Mouse (Mus musculus) forebrain, embryonic 10.5 days (tissue): Measurements from ENCODE around the gene Calm1. TPM values are rescaled to one million over a fixed set of nuclear protein-coding genes. Genes with fewer than 3 reads are reported as not detected.

Source experiments
- DNase-seq: peaks from one replicate; pipeline ENCODE4 v3.0.0-alpha.2; 2017; ENCODE audit warnings: low spot score; ENCODE audit errors: extremely low spot score
- H3K27ac ChIP-seq: fragments of 300-500 bp; sonication (generic); 2 replicates; pipeline ENCODE4 v1.5.1; 2016; ENCODE audit warnings: mild to moderate bottlenecking
- H3K27me3 ChIP-seq: fragments of 300-500 bp; sonication (generic); 2 replicates; pipeline ENCODE4 v1.6.1; 2016; ENCODE audit warnings: mild to moderate bottlenecking; ENCODE audit not compliant: poor library complexity, severe bottlenecking
- H3K36me3 ChIP-seq: fragments of 300-500 bp; sonication (generic); replicated peaks from 2 replicates; pipeline ENCODE4 v1.6.1; 2016; ENCODE audit warnings: mild to moderate bottlenecking, moderate library complexity
- H3K4me1 ChIP-seq: fragments of 300-500 bp; sonication (generic); 2 replicates; pipeline ENCODE4 v1.6.1; 2016
- H3K4me3 ChIP-seq: fragments of 300-500 bp; sonication (generic); 2 replicates; pipeline ENCODE4 v1.5.1; 2016; ENCODE audit warnings: mild to moderate bottlenecking, moderate library complexity
- H3K9me3 ChIP-seq: fragments of 300-500 bp; sonication (generic); 2 replicates; pipeline ENCODE4 v1.6.1; 2016; ENCODE audit warnings: mild to moderate bottlenecking, moderate library complexity
- WGBS: fragments of 180-500 bp; shearing (Covaris S2); methylation state at CpG from one replicate; pipeline ENCODE4 v1.1.7; 2016; 5-methylcytosine and 5-hydroxymethylcytosine counted together
- polyA plus RNA-seq: library from polyadenylated mRNA; unstranded; fragments of >200 nt; fragmentation: Nextera tagmentation; extraction: Ambion mirVana; gene quantifications from 2 replicates; pipeline ENCODE4 v1.2.1, GENCODE M21; 2016

The Calm1 gene
- polyA plus RNA-seq = 1,249 and 1,251 TPM in 2 replicates

DNA sequence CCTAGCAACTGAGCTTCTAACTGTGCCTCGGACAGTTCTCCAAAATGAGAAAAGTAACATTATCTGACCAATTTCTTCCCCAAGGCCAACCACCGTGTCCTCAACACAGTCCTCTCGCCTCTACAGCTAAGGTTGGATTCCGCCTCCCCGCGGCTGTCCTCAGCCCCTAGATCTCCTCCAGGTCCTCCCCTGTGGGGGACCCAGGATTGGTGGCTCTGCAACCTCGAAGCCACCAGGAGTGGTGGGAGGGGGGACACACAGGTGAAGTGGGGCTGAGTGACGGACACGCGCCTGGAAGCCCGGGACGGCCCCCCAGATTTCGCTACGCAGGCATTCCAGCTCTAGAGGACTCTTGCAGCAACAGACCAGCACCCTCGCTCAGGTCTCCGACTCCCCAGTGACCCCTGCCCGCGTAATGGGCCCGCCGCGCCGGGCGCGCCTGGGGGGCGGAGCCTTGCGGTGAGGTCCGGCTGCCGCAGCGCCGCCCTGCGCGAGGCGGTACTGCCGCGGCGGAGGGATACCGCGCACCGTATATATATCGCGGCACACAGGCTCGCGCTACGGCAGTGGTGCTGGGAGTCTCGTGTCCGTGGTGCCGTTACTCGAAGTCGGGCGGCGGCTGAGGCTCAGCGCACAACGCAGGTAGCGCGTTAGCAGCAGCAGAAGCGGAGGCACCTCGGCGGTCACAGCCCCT, at the start of gene Calm1:
Calm1 (plus strand) TSS at position 469 of the 694 bp plus-strand sequence.
- Histone ChIP-seq H3K27me3 (no peaks in the 10 kb centered on the region), H3K27ac (peak within 1 kb of the TSS; percentile 95), H3K9me3 (no peaks in the 10 kb centered on the region), H3K4me3 (peak within 1 kb of the TSS; percentile 86), H3K36me3 (peaks cover 20% of the 10 kb centered on the region), H3K4me1 (peaks cover 38% of the 10 kb centered on the region)
- WGBS = under 1% methylated on average over 58 of the region's 58 CpGs
- peak; percentile 91 for DNase-seq

GRCm38 (mm10) chr12:100152466-100152865, 46.8 kb upstream of the Calm1 start:
- 98% methylated on average over 7 of the region's 7 CpGs for WGBS
- Histone ChIP-seq H3K4me3 (no peak overlapping the region), H3K27ac (no peak overlapping the region), H3K36me3 (peaks cover 44% of the 10 kb centered on the region), H3K27me3 (no peaks in the 10 kb centered on the region), H3K4me1 (no peaks in the 10 kb centered on the region), H3K9me3 (no peaks in the 10 kb centered on the region)
- DNase-seq = no peak

DNA sequence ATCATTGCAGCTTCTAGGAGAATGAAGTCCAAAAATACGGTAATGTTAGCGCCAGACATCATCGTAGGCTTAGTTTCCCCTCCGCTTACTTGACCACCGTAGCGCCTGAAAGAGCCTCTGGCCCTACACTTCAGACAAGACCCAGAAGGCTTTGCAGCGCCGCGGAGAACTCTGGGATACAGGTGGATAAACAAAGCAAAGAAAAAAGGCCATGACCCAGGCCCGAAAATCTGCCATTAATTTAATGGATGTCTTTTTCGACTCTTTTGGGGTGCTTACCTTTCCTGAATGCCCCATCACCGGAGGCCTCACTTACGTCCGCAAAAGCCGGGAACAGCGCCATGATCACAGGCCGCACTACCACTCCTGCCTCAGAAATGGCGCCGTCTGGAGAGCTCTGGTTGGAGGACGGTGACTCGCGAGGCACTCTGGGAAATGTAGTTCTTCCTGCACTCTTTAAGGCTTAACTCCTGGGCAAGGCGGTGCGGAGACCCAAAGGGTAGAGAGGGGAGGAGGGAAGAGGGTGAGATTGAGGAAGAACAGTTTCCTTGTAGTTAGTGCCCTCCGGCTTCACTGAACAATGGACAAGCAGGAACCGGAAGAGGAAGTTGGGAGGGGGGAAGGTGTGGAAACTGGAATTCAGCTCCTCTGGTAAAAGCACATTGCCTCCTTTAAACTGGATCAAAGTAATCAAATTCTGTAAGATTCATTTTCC, 39.8 kb upstream of the Calm1 start, which contains the start of gene Nrde2:
Nrde2 (minus strand) TSS at position 393 of the 715 bp plus-strand sequence.
- Histone ChIP-seq H3K27me3 (no peaks in the 10 kb centered on the region), H3K36me3 (0 out of 2 replicates have a peak, but pooled peaks cover 7% of the 10 kb centered on the region), H3K4me1 (peaks cover 18% of the 10 kb centered on the region), H3K27ac (peak within 1 kb of the TSS; percentile 93), H3K4me3 (peak within 1 kb of the TSS; percentile 61), H3K9me3 (no peaks in the 10 kb centered on the region)
- WGBS = under 1% methylated on average over 26 of the region's 26 CpGs
- peak; percentile 91 for DNase-seq

GRCm38 (mm10) chr12:100164991-100165500, 34.2 kb upstream of the Calm1 start:
- Histone ChIP-seq H3K27ac (no peak overlapping the region), H3K27me3 (no peaks in the 10 kb centered on the region), H3K4me1 (peaks cover 15% of the 10 kb centered on the region), H3K36me3 (no peaks in the 10 kb centered on the region), H3K9me3 (no peaks in the 10 kb centered on the region), H3K4me3 (no peak overlapping the region)
- DNase-seq = no peak
- 82% methylated on average over 7 of the region's 7 CpGs for WGBS

DNA sequence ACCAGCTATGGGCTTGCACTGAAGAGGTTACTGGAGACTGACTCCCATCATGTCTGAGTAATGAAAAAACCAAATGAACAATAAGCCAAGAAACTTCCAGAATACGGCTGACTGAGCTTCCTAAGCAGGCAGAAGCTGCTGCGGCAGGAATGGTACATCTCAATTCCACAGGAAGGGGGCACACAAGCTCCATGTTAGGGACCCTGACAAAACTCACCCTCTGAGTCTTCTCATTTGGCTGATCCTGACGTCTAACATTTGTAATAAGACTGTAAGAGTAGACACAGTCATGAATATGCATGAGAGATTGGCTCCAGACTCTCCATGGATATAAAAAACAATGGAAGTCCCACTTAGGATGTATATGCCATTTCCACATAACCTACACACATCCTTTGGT, 33.1 kb upstream of the Calm1 start:
- 31% methylated on average over 3 of the region's 3 CpGs for WGBS
- Histone ChIP-seq H3K36me3 (no peaks in the 10 kb centered on the region), H3K4me1 (peaks cover 15% of the 10 kb centered on the region), H3K9me3 (no peaks in the 10 kb centered on the region), H3K27me3 (no peaks in the 10 kb centered on the region), H3K27ac (no peak overlapping the region), H3K4me3 (no peak overlapping the region)
- DNase-seq = peak; percentile 37

DNA sequence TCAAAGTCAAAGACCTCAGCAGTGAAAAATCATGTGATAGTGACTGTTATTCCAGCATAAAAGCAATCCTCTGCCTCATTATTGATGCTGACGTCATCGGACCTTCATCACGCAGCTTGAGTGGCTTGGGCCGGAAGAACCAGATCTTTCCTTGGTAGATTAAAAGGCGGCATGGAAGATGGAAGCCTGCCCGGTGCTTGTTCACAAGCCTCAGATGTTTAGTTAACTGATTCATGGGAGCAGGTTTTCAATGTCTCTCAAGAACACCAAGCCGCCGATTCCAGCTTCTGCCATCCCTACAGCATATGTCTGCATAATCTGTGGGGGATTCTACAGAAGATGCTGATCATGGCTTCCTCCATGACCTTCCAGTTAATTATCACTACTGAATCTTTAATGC, 32.3 kb upstream of the Calm1 start:
- Histone ChIP-seq H3K36me3 (no peaks in the 10 kb centered on the region), H3K4me1 (peaks cover 15% of the 10 kb centered on the region), H3K4me3 (no peak overlapping the region), H3K27ac (no peak overlapping the region), H3K27me3 (no peaks in the 10 kb centered on the region), H3K9me3 (no peaks in the 10 kb centered on the region)
- WGBS = 89% methylated on average over 8 of the region's 8 CpGs
- no peak for DNase-seq

GRCm38 (mm10) chr12:100167502-100167901, 31.7 kb upstream of the Calm1 start:
- H3K9me3 ChIP-seq = no peaks in the 10 kb centered on the region
- H3K36me3 ChIP-seq = no peaks in the 10 kb centered on the region
- peak overlapping the region; percentile 87 for H3K27ac ChIP-seq
- H3K27me3 ChIP-seq = no peaks in the 10 kb centered on the region
- peaks cover 15% of the 10 kb centered on the region for H3K4me1 ChIP-seq
- WGBS = 91% methylated on average over 1 of the region's 1 CpGs
- no peak for DNase-seq
- H3K4me3 ChIP-seq = peak overlapping the region; percentile 45; the same call in 1 of the 2 replicates

GRCm38 (mm10) chr12:100167931-100168871, 31.0 kb upstream of the Calm1 start:
- Histone ChIP-seq H3K27ac (peak overlapping the region; percentile 87), H3K27me3 (no peaks in the 10 kb centered on the region), H3K9me3 (no peaks in the 10 kb centered on the region), H3K4me3 (peak overlapping the region; percentile 45), H3K4me1 (peaks cover 15% of the 10 kb centered on the region), H3K36me3 (no peaks in the 10 kb centered on the region)
- WGBS = 12% methylated on average over 22 of the region's 28 CpGs
- peak; percentile 61 for DNase-seq

DNA sequence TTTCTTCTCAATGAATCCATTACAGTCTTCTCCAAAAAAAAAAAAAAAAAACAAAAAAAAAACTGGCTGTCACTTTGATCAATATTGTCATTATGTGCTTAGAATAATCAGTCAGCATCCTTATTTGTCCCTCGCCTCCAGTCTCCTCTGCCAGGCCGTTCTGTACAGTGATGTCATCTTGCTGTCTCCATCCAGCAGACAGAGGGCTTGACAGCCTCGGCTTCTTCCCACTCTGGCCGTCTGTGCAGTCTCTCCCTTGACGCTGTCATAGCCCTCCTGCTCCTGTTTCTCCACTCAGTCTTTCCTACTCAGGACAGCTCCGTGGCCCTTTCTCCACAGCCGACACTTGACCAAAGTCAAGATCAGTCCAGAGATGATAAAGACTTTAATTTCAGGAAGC, 26.8 kb upstream of the Calm1 start:
- no peak for DNase-seq
- Histone ChIP-seq H3K27ac (no peak overlapping the region), H3K27me3 (no peaks in the 10 kb centered on the region), H3K4me1 (peaks cover 37% of the 10 kb centered on the region), H3K4me3 (no peak overlapping the region), H3K9me3 (no peaks in the 10 kb centered on the region), H3K36me3 (no peaks in the 10 kb centered on the region)
- 84% methylated on average over 7 of the region's 7 CpGs for WGBS

DNA sequence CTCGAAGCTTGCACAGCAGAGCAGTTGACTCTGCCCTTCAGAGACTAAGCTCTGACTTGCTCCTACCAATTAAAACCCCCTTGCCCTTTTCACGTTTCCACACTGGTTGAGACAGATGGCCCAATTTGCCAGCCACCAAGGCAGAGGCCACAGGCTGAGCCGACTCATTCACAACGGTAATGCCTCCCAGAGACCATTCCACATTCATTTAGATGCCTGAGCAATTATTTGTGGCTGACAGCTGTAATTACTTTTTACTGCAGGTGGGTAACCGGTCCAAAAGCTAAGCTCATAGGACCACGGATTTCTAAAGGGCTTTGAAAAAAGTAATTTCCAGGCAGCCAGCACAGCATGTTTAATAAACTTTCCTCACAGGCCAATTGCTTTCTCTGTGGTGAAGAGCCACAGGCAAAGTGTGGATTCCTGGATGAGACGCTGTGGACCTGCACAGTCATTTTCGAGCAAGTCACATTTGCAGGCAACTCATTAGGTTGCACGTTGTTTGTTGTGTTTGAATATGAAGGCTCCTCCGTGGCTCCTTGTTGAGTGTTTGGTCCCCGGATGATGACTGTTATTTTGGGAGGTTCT, 22.7 kb upstream of the Calm1 start:
- Histone ChIP-seq H3K4me1 (peaks cover 43% of the 10 kb centered on the region), H3K9me3 (no peaks in the 10 kb centered on the region), H3K27me3 (no peaks in the 10 kb centered on the region), H3K36me3 (no peaks in the 10 kb centered on the region), H3K27ac (0 out of 2 replicates have a peak overlapping the region, but pooled peaks have one; percentile 20), H3K4me3 (no peak overlapping the region)
- DNase-seq = peak; percentile 55
- 45% methylated on average over 11 of the region's 11 CpGs for WGBS

GRCm38 (mm10) chr12:100178898-100179440, 20.3 kb upstream of the Calm1 start:
- H3K36me3 ChIP-seq = no peaks in the 10 kb centered on the region
- DNase-seq = no peak
- H3K4me1 ChIP-seq = peaks cover 43% of the 10 kb centered on the region
- H3K27ac ChIP-seq = no peak overlapping the region
- H3K4me3 ChIP-seq = no peak overlapping the region
- WGBS = 46% methylated on average over 6 of the region's 6 CpGs
- H3K27me3 ChIP-seq = no peaks in the 10 kb centered on the region
- peaks cover 4% of the 10 kb centered on the region for H3K9me3 ChIP-seq

DNA sequence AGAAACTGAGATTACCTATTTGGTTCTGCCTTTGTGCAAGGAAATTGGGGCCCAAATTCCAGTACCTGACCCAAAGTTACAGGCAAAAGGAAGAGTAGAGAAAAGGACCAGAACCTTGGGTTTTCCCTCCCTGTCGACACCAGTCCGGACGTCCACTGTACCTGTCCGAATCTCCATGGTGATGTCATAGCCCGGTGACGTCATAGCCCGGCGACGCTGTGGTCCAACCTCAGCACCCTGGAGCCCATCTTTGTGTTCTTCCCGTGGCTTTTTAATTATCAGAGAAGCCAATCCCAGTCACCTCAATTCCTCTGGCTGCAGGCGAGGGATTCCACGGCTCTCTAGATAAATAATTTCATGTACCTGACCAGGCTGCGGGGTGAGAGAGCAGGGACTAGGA, 18.4 kb upstream of the Calm1 start:
- WGBS = 89% methylated on average over 13 of the region's 13 CpGs
- no peak overlapping the region for H3K27ac ChIP-seq

More for the DNA sequence above, 18.4 kb upstream of the Calm1 start:
- Histone ChIP-seq H3K4me3 (no peak overlapping the region), H3K27me3 (no peaks in the 10 kb centered on the region), H3K36me3 (no peaks in the 10 kb centered on the region), H3K9me3 (peaks cover 4% of the 10 kb centered on the region), H3K4me1 (peaks cover 40% of the 10 kb centered on the region)
- no peak for DNase-seq
